ENCODE assay signal across 8 mouse cellular contexts in genomic region chr19:38396633-38396970, GRCm38 (mm10). TPM values are rescaled to one million over a fixed set of nuclear protein-coding genes. Genes with fewer than 3 reads are reported as not detected.
DNase-seq lines count a peak whose midpoint lies in the region; ATAC-seq lines count a peak whose summit lies in the region.

No protein-coding gene starts in this region.

- peak; percentile 17 to 26 for DNase-seq in cerebellum, adult 18-20 months
- DNase-seq in cerebellum, postnatal 4 days (ENCODE audit: low spot score in 2 of 2): no peak
- DNase-seq in neural tube, embryonic 11.5 days (ENCODE audit: low spot score): peak; percentile 17
- DNase-seq in neural tube, embryonic 10.5 days (ENCODE audit: extremely low spot score, low spot score): no peak
- no peak for DNase-seq in limb, embryonic 11.5 days (ENCODE audit: low spot score)
- no peak for DNase-seq in adipocyte (ENCODE audit: low spot score)
- no peak for DNase-seq in adrenal gland, adult (ENCODE audit: inconsistent age in 2 of 2, low spot score in 1 of 2)

- H3K27ac ChIP-seq in neural tube, embryonic 11.5 days (ENCODE audit: low read depth, low read length): no peak overlapping the region
- no peak overlapping the region for H3K27ac ChIP-seq in limb, embryonic 11.5 days (replicated peaks; ENCODE audit: low read depth, low read length)
- H3K27ac ChIP-seq in stomach, embryonic 15.5 days: no peak overlapping the region; the same call in 1 of the 2 replicates

- 0 out of 2 replicates have a peak, but pooled peaks cover 6% of the 10 kb centered on the region for H3K4me1 ChIP-seq in neural tube, embryonic 11.5 days (ENCODE audit: control insufficient read depth, insufficient read depth, low read length)
- no peaks in the 10 kb centered on the region for H3K4me1 ChIP-seq in limb, embryonic 11.5 days (ENCODE audit: control insufficient read depth, insufficient read depth, low read length)
- peaks cover 3% of the 10 kb centered on the region for H3K4me1 ChIP-seq in stomach, embryonic 15.5 days

- H3K27me3 ChIP-seq in neural tube, embryonic 11.5 days (ENCODE audit: control insufficient read depth, insufficient read depth, low read length): no peaks in the 10 kb centered on the region
- H3K27me3 ChIP-seq in limb, embryonic 11.5 days (ENCODE audit: control insufficient read depth, insufficient read depth, low read length): no peaks in the 10 kb centered on the region
- H3K27me3 ChIP-seq in stomach, embryonic 15.5 days (replicated peaks): no peaks in the 10 kb centered on the region

- peak overlapping the region; percentile 67 for H3K4me3 ChIP-seq in neural tube, embryonic 11.5 days (ENCODE audit: low read depth, low read length)
- peak overlapping the region; percentile 53 for H3K4me3 ChIP-seq in limb, embryonic 11.5 days (ENCODE audit: low read depth, low read length)
- H3K4me3 ChIP-seq in stomach, embryonic 15.5 days (replicated peaks): peak overlapping the region; percentile 72

- no peaks in the 10 kb centered on the region for H3K9me3 ChIP-seq in neural tube, embryonic 11.5 days (ENCODE audit: control insufficient read depth, low read length)
- no peaks in the 10 kb centered on the region for H3K9me3 ChIP-seq in limb, embryonic 11.5 days (ENCODE audit: control insufficient read depth, low read length)
- no peaks in the 10 kb centered on the region for H3K9me3 ChIP-seq in stomach, embryonic 15.5 days

- 21% methylated on average over 8 of the region's 8 CpGs for WGBS in neural tube, embryonic 11.5 days
- WGBS in limb, embryonic 11.5 days: 24% methylated on average over 8 of the region's 8 CpGs
- WGBS in stomach, embryonic 15.5 days: 33% methylated on average over 8 of the region's 8 CpGs

- H3K4me2 ChIP-seq in neural tube, embryonic 11.5 days (ENCODE audit: low read depth): peak overlapping the region; percentile 74
- H3K4me2 ChIP-seq in limb, embryonic 11.5 days (ENCODE audit: low read depth, severe bottlenecking): peak overlapping the region; percentile 78
- peak overlapping the region; percentile 93 for H3K4me2 ChIP-seq in stomach, embryonic 15.5 days

- no peaks in the 10 kb centered on the region for H3K36me3 ChIP-seq in neural tube, embryonic 11.5 days (ENCODE audit: control insufficient read depth, insufficient read depth, low read length)
- no peaks in the 10 kb centered on the region for H3K36me3 ChIP-seq in limb, embryonic 11.5 days (ENCODE audit: control insufficient read depth, insufficient read depth, low read length)
- H3K36me3 ChIP-seq in stomach, embryonic 15.5 days: no peaks in the 10 kb centered on the region

- H3K9ac ChIP-seq in neural tube, embryonic 11.5 days (ENCODE audit: low read length): no peak overlapping the region
- H3K9ac ChIP-seq in limb, embryonic 11.5 days (ENCODE audit: low read length): no peak overlapping the region
- H3K9ac ChIP-seq in stomach, embryonic 15.5 days: peak overlapping the region; percentile 16; the same call in 1 of the 2 replicates

- ATAC-seq in neural tube, embryonic 11.5 days (ENCODE audit: insufficient read depth, low FRiP score, low TSS enrichment): no peak
- ATAC-seq in limb, embryonic 11.5 days (ENCODE audit: insufficient number of reproducible peaks, low FRiP score, low TSS enrichment, low read depth): no peak
- ATAC-seq in stomach, embryonic 15.5 days (ENCODE audit: insufficient read depth, low FRiP score, low read depth): no peak

RNA-seq across cellular contexts. Expression of gene Slc35g1, which starts 0.8 kb away (rescaled TPM):
- polyA plus RNA-seq in neural tube, embryonic 11.5 days (2014; fragmentation: Nextera tagmentation; extraction: Ambion mirVana): 4.2 and 4.3 TPM in 2 replicates
- polyA plus RNA-seq in limb, embryonic 11.5 days (2014; fragmentation: Nextera tagmentation; extraction: Ambion mirVana): 3.5 and 4.3 TPM in 2 replicates
- polyA plus RNA-seq in stomach, embryonic 15.5 days (2015; fragmentation: Nextera tagmentation; extraction: Ambion mirVana): 10.4 and 11.0 TPM in 2 replicates

Comparison
In these comparisons a context has a peak if more than half of its experiments do, and no peak if none do; other contexts are left out.
1. DNase-seq: peak in cerebellum, adult 18-20 months (2 of 2) and neural tube, embryonic 11.5 days (single experiment); none in cerebellum, postnatal 4 days (0 of 2), neural tube, embryonic 10.5 days (single experiment), limb, embryonic 11.5 days (single experiment), adipocyte (single experiment) and adrenal gland, adult (0 of 2).
2. Peak in every context shown above with its lines, with median percentiles within 50 percentile points of each other: H3K4me2 ChIP-seq and H3K4me3 ChIP-seq.